Mouse (Mus musculus) forebrain, embryonic 11.5 days (tissue): Measurements from ENCODE around the gene Fosb. TPM values are rescaled to one million over a fixed set of nuclear protein-coding genes. Genes with fewer than 3 reads are reported as not detected.
A peak's percentile ranks its signal among the peaks of the same experiment; 100 is the strongest.

Source experiments
- ATAC-seq: fragments of 200-750 bp; cut with Nextera tagmentation; replicated peaks from 2 replicates; pipeline ENCODE4 v1.8.0; 2017; ENCODE audit warnings: moderate TSS enrichment; ENCODE audit not compliant: low FRiP score
- DNase-seq: peaks from one replicate; pipeline ENCODE4 v3.0.0-alpha.2; 2017; ENCODE audit warnings: low spot score
- H3K27ac ChIP-seq: fragments of 300-500 bp; sonication (generic); 2 replicates; pipeline ENCODE4 v1.5.1; 2014; ENCODE audit warnings: low read depth, low read length
- H3K27me3 ChIP-seq: fragments of 300-500 bp; sonication (generic); 2 replicates; pipeline ENCODE4 v1.6.1; 2014; ENCODE audit warnings: mild to moderate bottlenecking, low read length, mixed read lengths; ENCODE audit not compliant: control insufficient read depth, insufficient read depth
- H3K36me3 ChIP-seq: fragments of 300-500 bp; sonication (generic); 2 replicates; pipeline ENCODE4 v1.6.1; 2014; ENCODE audit warnings: mild to moderate bottlenecking, low read length, moderate library complexity, mixed read lengths; ENCODE audit not compliant: control insufficient read depth, insufficient read depth
- H3K4me1 ChIP-seq: fragments of 300-500 bp; sonication (generic); replicated peaks from 2 replicates; pipeline ENCODE4 v1.6.1; 2014; ENCODE audit warnings: low read length, mixed read lengths; ENCODE audit not compliant: control insufficient read depth, insufficient read depth
- H3K4me2 ChIP-seq: fragments of 300-500 bp; sonication (generic); 2 replicates; pipeline ENCODE4 v1.6.1; 2014; ENCODE audit warnings: low read depth, mild to moderate bottlenecking, low read length, moderate library complexity, mixed read lengths; ENCODE audit not compliant: severe bottlenecking
- H3K4me3 ChIP-seq: fragments of 300-500 bp; sonication (generic); 2 replicates; pipeline ENCODE4 v1.5.1; 2014; ENCODE audit warnings: low read depth, low read length
- H3K9ac ChIP-seq: fragments of 300-500 bp; sonication (generic); 2 replicates; pipeline ENCODE4 v1.6.1; 2014; ENCODE audit warnings: low read length
- H3K9me3 ChIP-seq: fragments of 300-500 bp; sonication (generic); 2 replicates; pipeline ENCODE4 v1.6.1; 2016; ENCODE audit warnings: low read length, mixed read lengths; ENCODE audit not compliant: control insufficient read depth
- WGBS: fragments of 180-500 bp; shearing (Covaris S2); extraction: QIAGEN DNeasy Blood & Tissue Kit; methylation state at CpG from one replicate; pipeline ENCODE4 v1.1.7; 2014; 5-methylcytosine and 5-hydroxymethylcytosine counted together
- polyA plus RNA-seq: library from polyadenylated mRNA; unstranded; fragments of >200 nt; fragmentation: Nextera tagmentation; extraction: Ambion mirVana; gene quantifications from 2 replicates; pipeline ENCODE4 v1.2.1, GENCODE M21; 2014

The Fosb gene
- polyA plus RNA-seq, 1 experiment from 2014 or later = not detected

DNA sequence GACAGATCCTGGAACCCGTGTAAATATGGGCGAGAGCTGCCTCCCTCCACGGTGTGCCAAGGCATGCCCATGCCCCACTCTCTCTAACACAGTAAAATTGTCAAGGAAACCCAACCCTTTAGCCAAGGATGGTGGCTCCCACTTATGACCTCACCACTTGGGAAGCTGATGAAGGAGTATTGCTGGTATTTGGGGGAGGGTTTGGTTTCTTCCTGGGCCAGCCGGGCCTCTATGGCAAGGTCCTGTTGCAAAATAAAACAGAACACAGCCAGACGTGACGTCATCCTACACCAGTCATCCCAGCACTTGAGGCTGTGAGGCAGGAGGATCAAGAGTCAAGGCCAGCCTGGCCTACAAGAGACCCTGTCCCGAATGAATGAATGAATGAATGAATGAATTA is 28.7 kb upstream of the Fosb start:
- H3K4me1 ChIP-seq = peaks cover 3% of the 10 kb centered on the region; the same call in 1 of the 2 replicates
- no peak overlapping the region for H3K4me2 ChIP-seq
- H3K27me3 ChIP-seq = peaks cover 8% of the 10 kb centered on the region; the same call in 1 of the 2 replicates
- H3K9ac ChIP-seq = no peak overlapping the region
- H3K27ac ChIP-seq = no peak overlapping the region
- DNase-seq (no peak), ATAC-seq (no peak)
- WGBS = 77% methylated on average over 7 of the region's 7 CpGs
- H3K9me3 ChIP-seq = no peaks in the 10 kb centered on the region
- H3K36me3 ChIP-seq = no peaks in the 10 kb centered on the region
- H3K4me3 ChIP-seq = no peak overlapping the region

DNA sequence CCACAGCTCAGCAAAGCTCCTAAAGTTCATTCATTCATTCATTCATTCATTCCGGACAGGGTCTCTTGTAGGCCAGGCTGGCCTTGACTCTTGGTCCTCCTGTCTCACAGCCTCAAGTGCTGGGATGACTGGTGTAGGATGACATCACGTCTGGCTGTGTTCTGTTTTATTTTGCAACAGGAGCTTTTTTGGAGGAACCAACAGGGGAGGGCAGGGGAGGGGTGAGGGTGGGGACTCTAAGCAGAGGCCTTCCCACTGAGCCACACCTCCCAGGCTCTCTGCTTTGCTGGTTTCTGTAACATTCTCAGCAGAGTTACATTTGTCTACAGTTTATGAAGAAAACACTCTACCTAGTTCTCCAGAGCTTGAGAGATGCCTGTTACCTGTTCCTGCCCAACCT is 28.2 kb upstream of the Fosb start:
- Histone ChIP-seq H3K36me3 (no peaks in the 10 kb centered on the region), H3K27ac (no peak overlapping the region), H3K4me1 (no peaks in the 10 kb centered on the region; the same call in 1 of the 2 replicates), H3K9ac (no peak overlapping the region), H3K4me3 (no peak overlapping the region), H3K9me3 (no peaks in the 10 kb centered on the region), H3K4me2 (no peak overlapping the region), H3K27me3 (peaks cover 8% of the 10 kb centered on the region; the same call in 1 of the 2 replicates)
- ATAC-seq (no peak), DNase-seq (peak; percentile 42)
- 60% methylated on average over 2 of the region's 2 CpGs for WGBS

DNA sequence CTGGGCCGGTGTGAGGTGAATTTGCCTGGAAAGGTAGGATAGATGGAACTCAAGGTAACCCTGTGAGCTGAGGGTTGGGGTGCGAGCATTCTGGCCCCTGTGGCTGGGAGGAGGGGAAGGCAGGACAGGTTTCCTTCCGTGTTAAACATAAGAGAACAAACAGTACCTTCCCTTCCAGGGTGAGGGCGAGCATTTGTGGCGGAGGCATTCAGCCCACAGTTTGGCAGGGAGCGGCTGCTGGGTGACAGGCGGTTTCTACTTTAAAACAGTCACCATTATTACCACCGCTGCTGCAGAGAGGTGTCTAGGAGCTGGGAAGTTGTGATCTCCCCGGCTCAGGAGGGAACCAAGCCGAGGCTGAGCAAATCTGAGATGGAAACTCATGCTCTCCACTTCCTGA is 27.3 kb upstream of the Fosb start:
- H3K9ac ChIP-seq = no peak overlapping the region
- no peaks in the 10 kb centered on the region for H3K36me3 ChIP-seq
- ATAC-seq (no peak), DNase-seq (peak; percentile 31)
- H3K27ac ChIP-seq = no peak overlapping the region
- 70% methylated on average over 10 of the region's 10 CpGs for WGBS
- no peak overlapping the region for H3K4me3 ChIP-seq
- H3K27me3 ChIP-seq = peaks cover 5% of the 10 kb centered on the region; the same call in 1 of the 2 replicates
- no peak overlapping the region for H3K4me2 ChIP-seq
- no peaks in the 10 kb centered on the region for H3K4me1 ChIP-seq
- no peaks in the 10 kb centered on the region for H3K9me3 ChIP-seq

DNA sequence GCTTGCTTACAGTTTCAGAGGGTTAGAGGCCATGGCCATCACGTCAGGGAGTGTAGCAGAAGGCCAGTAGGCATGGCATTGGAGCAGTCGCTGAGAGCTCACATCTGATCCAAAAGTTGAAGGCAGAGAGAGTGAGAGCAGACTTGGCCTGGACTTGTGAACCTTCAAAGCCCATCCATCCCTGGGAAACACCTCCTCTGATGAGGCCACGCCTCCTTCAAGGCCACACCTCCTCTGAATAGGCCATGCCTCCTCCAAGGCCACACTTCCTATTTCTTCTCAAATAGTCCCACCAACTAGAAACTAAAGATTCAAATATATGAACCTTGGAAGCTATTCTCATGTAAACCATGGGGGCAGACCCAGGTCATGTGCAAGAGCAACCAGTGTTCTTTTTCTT is 25.7 kb upstream of the Fosb start:
- WGBS = 40% methylated on average over 3 of the region's 3 CpGs
- Histone ChIP-seq H3K4me1 (no peaks in the 10 kb centered on the region), H3K4me2 (no peak overlapping the region), H3K36me3 (no peaks in the 10 kb centered on the region), H3K9ac (no peak overlapping the region), H3K27me3 (no peaks in the 10 kb centered on the region), H3K4me3 (no peak overlapping the region), H3K9me3 (no peaks in the 10 kb centered on the region), H3K27ac (no peak overlapping the region)
- DNase-seq = no peak
- no peak for ATAC-seq

DNA sequence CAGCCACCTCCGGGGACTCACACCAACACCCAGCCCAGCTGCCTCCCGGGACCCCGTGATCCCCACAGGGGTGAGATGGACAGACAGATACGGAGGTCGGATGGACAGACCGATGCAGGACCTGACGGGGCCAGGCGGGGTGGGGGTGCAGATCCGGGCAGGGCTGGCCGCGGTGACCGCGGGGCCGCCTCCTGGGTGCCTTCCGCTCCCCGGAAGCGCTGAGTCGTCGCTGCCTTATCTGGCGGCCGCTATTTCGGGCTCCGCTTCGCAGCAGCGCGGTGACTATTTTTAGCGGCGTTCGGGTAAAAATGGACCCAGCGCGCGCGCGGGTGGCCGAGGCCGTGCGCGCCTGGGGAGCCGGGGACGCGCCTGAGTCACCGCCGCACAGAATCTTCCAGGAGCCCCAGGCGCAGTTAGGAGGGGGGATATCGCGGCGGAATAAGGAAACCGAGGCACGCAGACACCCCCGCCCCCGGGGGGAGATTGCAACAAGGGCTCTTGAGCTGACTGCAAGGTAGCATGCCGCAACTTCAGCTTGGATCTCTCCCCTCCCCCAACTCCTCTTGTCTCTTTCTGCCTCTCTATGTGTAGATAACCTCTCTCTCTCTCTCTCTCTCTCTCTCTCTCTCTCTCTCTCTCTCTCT is 23.0 kb upstream of the Fosb start:
- Histone ChIP-seq H3K4me2 (peak overlapping the region; percentile 56), H3K27ac (no peak overlapping the region; the same call in 1 of the 2 replicates), H3K4me1 (peaks cover 1% of the 10 kb centered on the region; the same call in 1 of the 2 replicates), H3K27me3 (no peaks in the 10 kb centered on the region), H3K4me3 (peak overlapping the region; percentile 38), H3K9me3 (no peaks in the 10 kb centered on the region), H3K36me3 (no peaks in the 10 kb centered on the region), H3K9ac (peak overlapping the region; percentile 52)
- ATAC-seq = peak; percentile 38; the same call in 1 of the 2 replicates
- WGBS = under 1% methylated on average over 52 of the region's 52 CpGs
- DNase-seq = peak; percentile 78

DNA sequence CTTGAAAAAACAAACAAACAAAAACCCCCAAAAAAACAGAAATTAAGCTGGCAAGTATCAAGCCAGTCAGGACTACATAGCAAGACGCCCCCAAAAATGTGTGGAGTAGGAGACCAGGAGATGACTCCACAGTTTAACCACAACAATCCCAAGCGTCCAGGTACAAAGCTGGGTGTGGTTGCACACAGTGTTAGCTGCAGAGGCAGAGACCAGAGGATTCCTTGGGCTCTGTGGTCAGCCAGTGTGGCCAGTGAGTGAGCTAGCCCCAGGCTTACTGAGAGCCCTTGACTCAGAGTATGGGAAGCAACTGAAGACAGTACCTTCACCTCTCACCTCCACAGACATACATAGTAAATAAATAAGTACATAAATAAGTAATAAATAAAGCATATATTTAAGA is 22.1 kb upstream of the Fosb start:
- no peak overlapping the region for H3K4me3 ChIP-seq
- no peak for DNase-seq
- no peak overlapping the region for H3K27ac ChIP-seq
- H3K4me2 ChIP-seq = no peak overlapping the region
- no peak for ATAC-seq
- H3K27me3 ChIP-seq = no peaks in the 10 kb centered on the region
- H3K36me3 ChIP-seq = no peaks in the 10 kb centered on the region
- H3K9me3 ChIP-seq = no peaks in the 10 kb centered on the region
- WGBS = 73% methylated on average over 2 of the region's 2 CpGs
- H3K9ac ChIP-seq = no peak overlapping the region
- H3K4me1 ChIP-seq = peaks cover 7% of the 10 kb centered on the region; the same call in 1 of the 2 replicates

DNA sequence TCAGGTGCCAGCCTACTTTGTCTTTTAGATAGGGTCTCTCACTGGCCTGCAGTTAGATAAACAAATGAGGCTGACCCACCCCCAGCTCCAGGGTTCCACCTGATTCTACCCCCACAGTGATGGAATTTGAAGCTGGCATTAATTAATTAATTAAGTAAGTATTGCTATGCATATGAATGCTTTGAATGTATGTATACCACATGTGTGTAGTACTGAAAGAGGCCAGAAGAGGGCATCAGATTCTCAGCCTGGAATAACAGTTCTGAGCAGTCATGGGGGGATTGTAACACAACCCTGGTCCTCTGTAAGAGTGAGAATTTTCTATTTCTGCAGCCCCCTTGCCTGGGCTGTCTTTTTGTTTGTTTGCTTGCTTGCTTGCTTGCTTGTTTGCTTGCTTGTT is 18.6 kb upstream of the Fosb start:
- Histone ChIP-seq H3K36me3 (no peaks in the 10 kb centered on the region), H3K4me3 (no peak overlapping the region), H3K9me3 (no peaks in the 10 kb centered on the region), H3K27ac (no peak overlapping the region), H3K9ac (no peak overlapping the region), H3K4me1 (peaks cover 12% of the 10 kb centered on the region; the same call in 1 of the 2 replicates), H3K27me3 (no peaks in the 10 kb centered on the region), H3K4me2 (no peak overlapping the region)
- DNase-seq = no peak
- no peak for ATAC-seq

DNA sequence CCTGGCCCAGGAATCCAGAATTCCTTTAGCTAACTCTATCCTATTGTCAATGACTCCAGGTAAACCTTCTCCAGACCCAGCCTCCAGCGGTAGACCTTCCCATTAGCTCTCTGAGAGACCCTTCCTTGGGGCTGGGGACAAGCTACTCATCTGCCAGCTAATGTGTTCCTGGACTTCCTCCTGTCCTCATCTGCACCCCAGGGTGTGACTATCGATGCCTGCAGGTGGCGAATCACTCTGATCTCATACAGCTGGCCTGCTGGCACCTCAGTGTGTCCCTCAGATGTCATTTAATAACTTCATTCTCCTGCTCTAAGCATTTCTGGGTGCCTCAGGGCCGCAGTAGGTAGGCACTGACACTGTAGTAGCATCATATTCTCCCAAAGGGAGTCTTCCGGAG is 17.9 kb upstream of the Fosb start:
- H3K27me3 ChIP-seq = no peaks in the 10 kb centered on the region
- no peak for ATAC-seq
- H3K9ac ChIP-seq = peak overlapping the region; percentile 45; the same call in 1 of the 2 replicates
- 77% methylated on average over 5 of the region's 5 CpGs for WGBS
- peaks cover 12% of the 10 kb centered on the region; the same call in 1 of the 2 replicates for H3K4me1 ChIP-seq
- no peak overlapping the region for H3K4me3 ChIP-seq
- H3K27ac ChIP-seq = no peak overlapping the region
- no peaks in the 10 kb centered on the region for H3K9me3 ChIP-seq
- H3K36me3 ChIP-seq = no peaks in the 10 kb centered on the region
- DNase-seq = peak; percentile 53
- peak overlapping the region; percentile 62; the same call in 1 of the 2 replicates for H3K4me2 ChIP-seq

DNA sequence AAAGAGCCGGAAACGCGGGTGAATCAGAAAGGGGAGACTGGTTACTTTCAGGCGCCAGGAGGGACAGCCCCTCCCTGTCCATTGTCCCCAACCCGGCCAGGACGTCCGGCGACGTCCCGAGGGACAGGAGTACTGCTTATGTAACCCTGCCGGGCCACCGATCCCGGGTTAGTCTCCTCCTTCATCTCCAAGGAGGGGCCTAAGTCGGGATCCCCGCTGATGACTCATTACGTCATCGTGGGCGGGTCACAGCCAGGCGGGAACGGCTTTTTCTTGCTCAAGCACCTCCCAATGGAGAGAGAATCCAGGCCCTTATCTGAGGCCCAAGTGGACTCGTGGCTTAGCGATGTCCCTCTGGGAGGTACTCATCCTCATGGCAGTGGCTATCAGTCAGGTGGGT is 17.3 kb upstream of the Fosb start:
- WGBS = 1% methylated on average over 22 of the region's 22 CpGs
- peaks cover 12% of the 10 kb centered on the region; the same call in 1 of the 2 replicates for H3K4me1 ChIP-seq
- H3K4me3 ChIP-seq = peak overlapping the region; percentile 33
- ATAC-seq (peak; percentile 75), DNase-seq (peak; percentile 90)
- peak overlapping the region; percentile 45 for H3K9ac ChIP-seq
- H3K4me2 ChIP-seq = peak overlapping the region; percentile 62
- no peaks in the 10 kb centered on the region for H3K27me3 ChIP-seq
- H3K36me3 ChIP-seq = no peaks in the 10 kb centered on the region
- H3K9me3 ChIP-seq = no peaks in the 10 kb centered on the region
- H3K27ac ChIP-seq = peak overlapping the region; percentile 55; the same call in 1 of the 2 replicates
